Mouse (Mus musculus) kidney, postnatal 10 days (tissue): ENCODE measurements around the gene Megf8.

Experiments
- DNase-seq: peaks from one replicate; pipeline ENCODE4 v3.0.0; 2021; ENCODE audit warnings: mixed read lengths

The Megf8 gene

DNA sequence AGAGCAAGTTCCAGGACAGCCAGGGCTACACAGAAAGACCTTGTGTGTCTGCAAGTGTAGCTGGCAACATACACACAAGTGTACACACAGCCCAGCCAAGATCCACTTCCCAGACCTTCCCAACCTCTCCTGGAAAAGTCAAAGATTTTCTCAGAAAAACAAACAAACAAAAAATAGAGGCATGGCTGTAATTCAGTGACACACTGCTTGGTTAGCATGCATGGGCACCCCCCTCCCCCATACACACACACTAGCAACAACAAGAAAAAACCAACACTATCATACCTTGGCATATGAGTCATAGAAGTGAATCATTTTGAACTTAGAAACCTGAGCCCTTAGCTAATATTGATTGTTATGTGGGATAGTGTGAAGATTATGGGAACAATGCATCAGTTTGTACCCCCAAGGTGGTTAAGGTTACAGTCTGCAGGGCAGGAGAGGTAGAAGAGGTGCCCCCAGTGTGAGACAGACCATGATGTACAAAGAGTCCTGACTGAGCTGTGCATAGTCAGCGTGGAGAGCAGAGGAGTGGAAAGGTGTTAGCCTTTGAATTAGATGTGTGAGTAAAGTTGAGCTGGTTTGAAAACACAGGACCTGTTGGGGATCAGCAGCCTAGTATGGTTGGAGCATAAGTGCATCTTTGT, 94.1 kb downstream of the Megf8 start:
- DNase-seq: no peak

DNA sequence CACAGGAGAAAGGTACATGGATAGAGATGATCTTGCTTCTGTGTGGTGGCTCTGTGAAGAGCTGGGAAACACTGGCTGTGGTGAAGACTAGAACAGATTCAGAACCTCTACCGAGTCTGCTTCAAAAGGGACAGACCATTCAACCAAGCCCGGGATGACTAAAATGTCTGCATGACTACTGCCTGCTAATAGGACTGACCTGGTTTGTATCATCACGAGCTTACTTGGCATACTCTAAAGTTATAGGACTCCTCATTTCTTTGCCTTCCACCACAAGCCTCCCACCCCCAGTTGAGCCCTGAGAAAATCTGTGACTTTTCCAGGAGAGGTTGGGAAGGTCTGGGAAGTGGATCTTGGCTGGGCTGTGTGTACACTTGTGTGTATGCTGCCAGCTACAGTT, 94.9 kb downstream of the Megf8 start:
- no peak for DNase-seq

DNA sequence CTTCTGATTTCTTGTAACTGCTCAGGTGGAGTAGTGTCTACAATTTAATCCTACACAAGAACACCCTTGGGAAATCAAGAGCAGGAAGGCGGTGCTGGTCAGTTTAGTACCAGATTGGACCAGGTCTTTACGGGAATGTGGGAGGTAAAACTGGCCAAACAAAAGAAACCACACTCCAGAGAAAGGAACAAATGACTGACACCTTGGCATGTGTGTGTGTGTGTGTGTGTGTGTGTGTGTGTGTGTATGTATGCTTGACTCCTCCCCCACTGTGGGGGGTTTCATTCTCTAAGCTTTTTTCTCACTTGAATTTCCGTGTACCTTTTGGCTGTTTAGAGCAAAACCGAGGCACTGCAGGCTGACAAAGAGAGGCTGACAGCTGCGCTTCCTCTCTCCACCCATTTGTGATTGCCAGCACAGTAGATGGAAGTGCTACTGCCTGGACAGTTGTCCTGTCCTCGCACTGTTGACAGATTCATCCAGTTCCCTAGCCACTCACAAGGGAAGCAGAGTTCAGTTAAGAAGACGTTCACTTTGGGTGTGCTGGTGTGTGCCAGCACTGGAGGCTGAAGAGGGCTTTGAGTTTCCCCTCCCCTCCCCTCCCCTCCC, 96.0 kb downstream of the Megf8 start, which contains the start of gene Cxcl17:
Cxcl17 (minus strand) TSS at position 54 of the 609 bp plus-strand sequence.
- no peak for DNase-seq
